Comparison of ENCODE assay signal across 15 mouse cellular contexts in genomic region chr11:102107732-102108131, GRCm38 (mm10). TPM values are rescaled to one million over a fixed set of nuclear protein-coding genes. Genes with fewer than 3 reads are reported as not detected.
A peak's percentile ranks its signal among the peaks of the same experiment; 100 is the strongest.
DNase-seq lines count a peak whose midpoint lies in the region; ATAC-seq and TF ChIP-seq lines count a peak whose summit lies in the region.
"Had no signal": no experiment of that assay in that cellular context is flagged by ENCODE, and none has a peak within 500 bp of the region (broad histone marks: within the 10 kb centered on the region; RNA-seq: fewer than 3 reads in every experiment).

TSS of gene Pyy (minus strand) at chr11:102107832.

- H3K4me3 ChIP-seq in heart, embryonic 12.5 days: peak within 1 kb of the TSS; percentile 21
- peak within 1 kb of the TSS; percentile 17 for H3K4me3 ChIP-seq in lung, embryonic 14.5 days (ENCODE audit: low read depth, low read length)
- peak within 1 kb of the TSS; percentile 22 for H3K4me3 ChIP-seq in embryonic facial prominence, embryonic 13.5 days
- no peak within 1 kb of the TSS for H3K4me3 ChIP-seq in limb, embryonic 15.5 days
- H3K4me3 ChIP-seq: gastrocnemius, adult 2 months; liver, embryonic 12.5 days had no signal

- H3K9me3 ChIP-seq in heart, embryonic 12.5 days (replicated peaks): no peaks in the 10 kb centered on the region
- no peaks in the 10 kb centered on the region for H3K9me3 ChIP-seq in lung, embryonic 14.5 days (ENCODE audit: low read depth, low read length)
- no peaks in the 10 kb centered on the region for H3K9me3 ChIP-seq in embryonic facial prominence, embryonic 13.5 days
- no peaks in the 10 kb centered on the region for H3K9me3 ChIP-seq in limb, embryonic 15.5 days
- H3K9me3 ChIP-seq: liver, embryonic 12.5 days had no signal

- peaks cover 9% of the 10 kb centered on the region for H3K4me1 ChIP-seq in heart, embryonic 12.5 days (replicated peaks)
- no peaks in the 10 kb centered on the region for H3K4me1 ChIP-seq in lung, embryonic 14.5 days (ENCODE audit: insufficient read depth)
- peaks cover 14% of the 10 kb centered on the region for H3K4me1 ChIP-seq in embryonic facial prominence, embryonic 13.5 days
- H3K4me1 ChIP-seq in limb, embryonic 15.5 days: peaks cover 10% of the 10 kb centered on the region

- peak within 1 kb of the TSS; percentile 22; the same call in 1 of the 2 replicates for H3K4me2 ChIP-seq in heart, embryonic 12.5 days
- peak within 1 kb of the TSS; percentile 49 for H3K4me2 ChIP-seq in lung, embryonic 14.5 days
- peak within 1 kb of the TSS; percentile 41 for H3K4me2 ChIP-seq in embryonic facial prominence, embryonic 13.5 days
- H3K4me2 ChIP-seq in limb, embryonic 15.5 days: peak within 1 kb of the TSS; percentile 25; the same call in 1 of the 2 replicates
- H3K4me2 ChIP-seq: liver, embryonic 12.5 days had no signal

- no peak for ATAC-seq in heart, embryonic 12.5 days (ENCODE audit: insufficient number of reproducible peaks, low FRiP score)
- no peak for ATAC-seq in lung, embryonic 14.5 days (ENCODE audit: insufficient read depth)
- ATAC-seq in embryonic facial prominence, embryonic 13.5 days (ENCODE audit: insufficient number of reproducible peaks, insufficient read depth, low FRiP score, low TSS enrichment, low read depth): no peak
- no peak for ATAC-seq in limb, embryonic 15.5 days (ENCODE audit: insufficient number of reproducible peaks, low FRiP score, low TSS enrichment, low read depth)
- ATAC-seq: liver, embryonic 12.5 days had no signal

- H3K27ac ChIP-seq in heart, embryonic 12.5 days (ENCODE audit: poor library complexity, severe bottlenecking): no peak within 1 kb of the TSS
- H3K27ac ChIP-seq in lung, embryonic 14.5 days (ENCODE audit: low read depth): no peak within 1 kb of the TSS
- no peak within 1 kb of the TSS for H3K27ac ChIP-seq in embryonic facial prominence, embryonic 13.5 days
- H3K27ac ChIP-seq in limb, embryonic 15.5 days: no peak within 1 kb of the TSS
- H3K27ac ChIP-seq: gastrocnemius, adult 2 months; liver, embryonic 12.5 days had no signal

- intact Hi-C loops in heart, postnatal 36 days (cut with DNase I): loop anchor here (2.0 kb wide), 1 partner anchor 23 kb away; no protein-coding TSS in a partner anchor

- no peak within 1 kb of the TSS for H3K9ac ChIP-seq in heart, embryonic 12.5 days
- no peak within 1 kb of the TSS; the same call in 1 of the 2 replicates for H3K9ac ChIP-seq in lung, embryonic 14.5 days
- peak within 1 kb of the TSS; percentile 36; the same call in 1 of the 2 replicates for H3K9ac ChIP-seq in embryonic facial prominence, embryonic 13.5 days
- H3K9ac ChIP-seq in limb, embryonic 15.5 days: no peak within 1 kb of the TSS
- H3K9ac ChIP-seq: liver, embryonic 12.5 days had no signal

- peaks cover 77% of the 10 kb centered on the region for H3K27me3 ChIP-seq in heart, embryonic 12.5 days (replicated peaks)
- peaks cover 50% of the 10 kb centered on the region for H3K27me3 ChIP-seq in lung, embryonic 14.5 days (ENCODE audit: insufficient read depth, low read length)
- H3K27me3 ChIP-seq in embryonic facial prominence, embryonic 13.5 days: peaks cover 72% of the 10 kb centered on the region
- H3K27me3 ChIP-seq in limb, embryonic 15.5 days: peaks cover 68% of the 10 kb centered on the region

- no peak for DNase-seq in heart, postnatal 36 days
- no peak for DNase-seq in lung, embryonic 14.5 days
- no peak for DNase-seq in lung, postnatal 4 days
- no peak for DNase-seq in urinary bladder, adult 18-20 months (ENCODE audit: low spot score in 2 of 2)
- DNase-seq in ovary, postnatal 36 days (ENCODE audit: low spot score): no peak
- DNase-seq: adrenal gland, postnatal 36 days; cerebellum, adult 9-10 months; gastrocnemius, adult 2 months had no signal

- H3K36me3 ChIP-seq in heart, embryonic 12.5 days: no peaks in the 10 kb centered on the region
- H3K36me3 ChIP-seq in lung, embryonic 14.5 days (ENCODE audit: insufficient read depth): no peaks in the 10 kb centered on the region
- no peaks in the 10 kb centered on the region for H3K36me3 ChIP-seq in embryonic facial prominence, embryonic 13.5 days
- no peaks in the 10 kb centered on the region for H3K36me3 ChIP-seq in limb, embryonic 15.5 days
- H3K36me3 ChIP-seq: liver, embryonic 12.5 days had no signal

- 17% methylated on average over 9 of the region's 9 CpGs for WGBS in heart, embryonic 12.5 days
- 11% methylated on average over 9 of the region's 9 CpGs for WGBS in lung, embryonic 14.5 days
- 8% methylated on average over 9 of the region's 9 CpGs for WGBS in embryonic facial prominence, embryonic 13.5 days
- WGBS in limb, embryonic 15.5 days: 4% methylated on average over 9 of the region's 9 CpGs

- TF ChIP-seq CTCF in lung, embryonic 14.5 days (IDR thresholded peaks at IDR 0.05; ENCODE audit: low read depth): no peak

RNA-seq across cellular contexts. Expression of gene Pyy, which starts in this region (rescaled TPM):
- not detected in 2 replicates for polyA plus RNA-seq in heart, embryonic 12.5 days (2016; fragmentation: Nextera tagmentation; extraction: Ambion mirVana)
- not detected for total RNA-seq in heart, postnatal 36 days (2021)
- polyA plus RNA-seq in lung, embryonic 14.5 days (2014; fragmentation: Nextera tagmentation; extraction: Ambion mirVana): not detected in 2 replicates
- polyA plus RNA-seq in embryonic facial prominence, embryonic 13.5 days (2015; fragmentation: Nextera tagmentation; extraction: Ambion mirVana): not detected in 2 replicates
- not detected in 2 replicates for polyA plus RNA-seq in limb, embryonic 15.5 days (2015; fragmentation: Nextera tagmentation; extraction: Ambion mirVana)
- total RNA-seq: adrenal gland, postnatal 36 days; gastrocnemius, adult 2 months; layer of hippocampus, postnatal 14 days had no signal
- polyA plus RNA-seq: C2C12; urinary bladder, adult 2 months had no signal
